Mouse (Mus musculus) G1E (cell line): ENCODE data around the gene Obsl1.

Source experiments
- CTCF ChIP-seq: IDR thresholded peaks from 2 replicates; pipeline ENCODE4 v1.5.1; 2012; ENCODE audit warnings: low read depth, low read length, inconsistent platforms, mixed read lengths
- TAL1 ChIP-seq: conservative IDR thresholded peaks from 2 replicates; pipeline ENCODE4 v1.6.1; 2012; ENCODE audit warnings: low read depth, low read length, inconsistent platforms, mixed read lengths

DNA sequence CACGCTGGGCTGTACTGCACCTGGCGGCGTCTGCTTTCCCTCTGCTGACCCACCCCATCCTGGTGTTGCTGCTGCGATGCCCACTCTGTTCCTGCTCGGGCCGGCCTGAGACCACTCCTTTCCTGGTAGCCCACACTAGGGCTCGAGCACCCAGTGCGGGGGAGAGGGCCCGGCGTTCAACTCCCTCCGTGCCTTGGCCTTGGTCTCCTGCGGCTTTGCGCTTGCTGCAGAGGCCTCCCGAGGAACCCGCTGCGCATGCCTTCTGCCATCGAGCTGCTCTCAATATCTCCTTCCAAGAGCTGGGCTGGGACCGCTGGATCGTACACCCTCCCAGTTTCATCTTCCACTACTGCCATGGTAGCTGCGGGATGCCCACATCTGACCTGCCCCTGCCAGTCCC, 3.3 kb upstream of the Obsl1 start:
- no peak for TF ChIP-seq CTCF
- TF ChIP-seq TAL1 = no peak
